Mouse (Mus musculus) neutrophil, adult 83 days (primary cell): ENCODE data around the gene N4bp3. TPM values are rescaled to one million over a fixed set of nuclear protein-coding genes. Genes with fewer than 3 reads are reported as not detected.

Experiments
- total RNA-seq, 2 experiments: library from RNA; stranded (reverse); gene quantifications; one replicate each; pipeline ENCODE4 v1.2.4; 2023

Gene N4bp3
- 1 to 10 TPM; 2.4 to 4.9 TPM for total RNA-seq

GRCm38 (mm10) chr11:51650691-51651515 lies at the start of gene N4bp3, which contains the start of gene D930048N14Rik:
TSS of gene N4bp3 (minus strand) at chr11:51650842.
TSS of gene D930048N14Rik (plus strand) at chr11:51650954.

GRCm38 (mm10) chr11:51688330-51689328 lies 38.0 kb upstream of the N4bp3 start, which contains the start of gene 0610009B22Rik:
TSS of gene 0610009B22Rik (minus strand) at chr11:51688874.

GRCm38 (mm10) chr11:51635525-51636322 lies 14.9 kb downstream of the N4bp3 start, which contains the start of gene Rmnd5b:
TSS of gene Rmnd5b (minus strand) at chr11:51635896.

GRCm38 (mm10) chr11:51619409-51620060 lies 31.1 kb downstream of the N4bp3 start, which contains the start of gene Nhp2:
TSS of gene Nhp2 (plus strand) at chr11:51619735.

GRCm38 (mm10) chr11:51606447-51607095 lies 44.1 kb downstream of the N4bp3 start, which contains the start of gene Hnrnpab:
TSS of gene Hnrnpab (minus strand) at chr11:51606847.

Other genes starting within 250 kb of the N4bp3 start
- 1 to 10 TPM; 6.4 to 8.1 TPM for gene Phykpl, start 66.1 kb downstream of the N4bp3 start, total RNA-seq
- gene Hnrnpab, start 44.0 kb downstream of the N4bp3 start, total RNA-seq, result 100 to 1,000 TPM; 173 to 210 TPM
- 10 to 100 TPM; 34.3 to 35.7 TPM for gene Nhp2, start 31.1 kb downstream of the N4bp3 start, total RNA-seq
- 10 to 100 TPM; 52.0 to 60.1 TPM for gene Rmnd5b, start 14.9 kb downstream of the N4bp3 start, total RNA-seq
- under 1 TPM; 0.15 to 0.26 TPM for gene D930048N14Rik, start 112 bp upstream of the N4bp3 start, total RNA-seq
- 1 to 10 TPM; 7.0 to 9.3 TPM for gene 0610009B22Rik, start 38.0 kb upstream of the N4bp3 start, total RNA-seq
- gene Sec24a, start 112.8 kb upstream of the N4bp3 start, total RNA-seq, result 10 to 100 TPM; 15.1 to 15.6 TPM
- 10 to 100 TPM; 23.9 to 26.9 TPM for gene Sar1b, start 112.8 kb upstream of the N4bp3 start, total RNA-seq
- gene Jade2, start 206.8 kb upstream of the N4bp3 start, total RNA-seq, result 1 to 10 TPM; 7.8 to 8.9 TPM